Mouse (Mus musculus): ENCODE data around the gene Ambra1. TPM values are rescaled to one million over a fixed set of nuclear protein-coding genes. Genes with fewer than 3 reads are reported as not detected.

Gene Ambra1
- polyA plus RNA-seq, 1 experiment from 2014 or later, result 10.4 TPM

GRCm38 (mm10) chr2:91876000-91876805 lies 146.3 kb downstream of the Ambra1 start:
- 82% methylated on average over 9 of the region's 9 CpGs for WGBS
- H3K27me3 ChIP-seq (replicated peaks), result no peaks in the 10 kb centered on the region
- no peak overlapping the region for H3K4me3 ChIP-seq
- H3K9me3 ChIP-seq, result no peaks in the 10 kb centered on the region
- H3K27ac ChIP-seq (replicated peaks), result no peak overlapping the region
- peaks cover 5% of the 10 kb centered on the region; the same call in 1 of the 2 replicates for H3K36me3 ChIP-seq
- no peak overlapping the region for H3K4me2 ChIP-seq
- no peak overlapping the region for H3K9ac ChIP-seq
- no peak for ATAC-seq (ENCODE audit: extremely low read depth, insufficient number of reproducible peaks, low FRiP score, low TSS enrichment)
- peaks cover 7% of the 10 kb centered on the region; the same call in 1 of the 2 replicates for H3K4me1 ChIP-seq

GRCm38 (mm10) chr2:91876806-91877140 lies 146.8 kb downstream of the Ambra1 start:
- Histone ChIP-seq H3K4me1 (peaks cover 7% of the 10 kb centered on the region; the same call in 1 of the 2 replicates), H3K36me3 (peaks cover 5% of the 10 kb centered on the region; the same call in 1 of the 2 replicates), H3K27me3 (replicated peaks) (no peaks in the 10 kb centered on the region), H3K9ac (no peak overlapping the region), H3K4me3 (no peak overlapping the region), H3K4me2 (no peak overlapping the region), H3K27ac (replicated peaks) (no peak overlapping the region), H3K9me3 (no peaks in the 10 kb centered on the region)
- WGBS, result 87% methylated on average over 2 of the region's 2 CpGs
- no peak for ATAC-seq (ENCODE audit: extremely low read depth, insufficient number of reproducible peaks, low FRiP score, low TSS enrichment)

GRCm38 (mm10) chr2:91878387-91879180 lies 148.7 kb downstream of the Ambra1 start:
- H3K27ac ChIP-seq (replicated peaks), result no peak overlapping the region
- no peak overlapping the region for H3K4me2 ChIP-seq
- 55% methylated on average over 7 of the region's 7 CpGs for WGBS

DNA sequence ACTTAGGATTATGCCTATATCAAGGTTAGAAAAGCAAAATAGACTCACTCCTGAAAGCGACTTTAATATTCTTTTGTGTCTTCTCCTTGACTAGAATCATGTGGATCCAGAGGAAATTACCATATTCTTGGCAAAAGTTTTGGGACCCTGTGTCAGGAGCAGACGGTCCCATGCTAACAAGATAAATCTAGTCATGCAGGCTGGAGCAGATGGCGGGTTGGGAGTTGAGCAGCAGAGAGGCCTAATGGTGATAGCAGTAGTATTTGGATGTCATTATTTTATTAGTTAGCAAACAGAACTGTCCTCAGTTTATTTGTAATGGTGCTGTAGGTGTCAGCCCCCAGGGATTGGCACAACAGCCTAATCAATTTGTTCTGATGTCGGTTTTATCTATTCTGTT lies 154.0 kb downstream of the Ambra1 start:
- 66% methylated on average over 4 of the region's 4 CpGs for WGBS

More at GRCm38 (mm10) chr2:91878387-91879180, 148.7 kb downstream of the Ambra1 start:
- no peaks in the 10 kb centered on the region for H3K27me3 ChIP-seq (replicated peaks)
- H3K4me1 ChIP-seq, result peaks cover 7% of the 10 kb centered on the region; the same call in 1 of the 2 replicates
- H3K9me3 ChIP-seq, result no peaks in the 10 kb centered on the region
- peaks cover 5% of the 10 kb centered on the region; the same call in 1 of the 2 replicates for H3K36me3 ChIP-seq
- no peak for ATAC-seq (ENCODE audit: extremely low read depth, insufficient number of reproducible peaks, low FRiP score, low TSS enrichment)
- no peak overlapping the region for H3K9ac ChIP-seq
- H3K4me3 ChIP-seq, result no peak overlapping the region

DNA sequence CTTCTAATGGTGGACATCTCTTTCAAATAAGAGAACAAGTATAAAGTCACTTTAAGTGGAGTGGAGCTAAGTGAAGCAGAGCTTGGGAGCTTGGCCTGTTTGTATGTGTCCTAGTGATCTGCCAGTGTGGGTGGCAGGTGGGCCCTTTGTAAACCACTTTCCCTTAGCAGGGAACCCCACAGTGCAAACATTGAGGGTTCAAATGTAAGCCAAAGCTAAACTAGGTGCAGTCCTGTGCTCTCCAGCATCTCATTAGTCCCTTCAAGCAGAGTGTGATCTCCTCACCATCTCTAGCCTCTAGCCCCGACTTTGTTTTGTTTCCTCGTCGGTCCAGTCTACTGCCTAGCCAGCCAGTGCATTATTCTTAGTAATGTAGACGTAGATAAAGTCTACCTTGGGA lies 154.7 kb downstream of the Ambra1 start:
- 74% methylated on average over 4 of the region's 4 CpGs for WGBS
- no peaks in the 10 kb centered on the region for H3K27me3 ChIP-seq (replicated peaks)
- H3K4me2 ChIP-seq, result no peak overlapping the region
- H3K4me1 ChIP-seq, result no peaks in the 10 kb centered on the region
- H3K36me3 ChIP-seq, result peaks cover 30% of the 10 kb centered on the region
- H3K27ac ChIP-seq (replicated peaks), result no peak overlapping the region
- no peak for ATAC-seq (ENCODE audit: extremely low read depth, insufficient number of reproducible peaks, low FRiP score, low TSS enrichment)
- no peak overlapping the region for H3K9ac ChIP-seq
- H3K4me3 ChIP-seq, result no peak overlapping the region
- no peaks in the 10 kb centered on the region for H3K9me3 ChIP-seq

More for the DNA sequence above, 154.0 kb downstream of the Ambra1 start:
- no peak overlapping the region for H3K4me3 ChIP-seq
- H3K9ac ChIP-seq, result no peak overlapping the region
- H3K4me1 ChIP-seq, result peaks cover under 1% of the 10 kb centered on the region; the same call in 1 of the 2 replicates
- H3K27me3 ChIP-seq (replicated peaks), result no peaks in the 10 kb centered on the region
- no peaks in the 10 kb centered on the region for H3K9me3 ChIP-seq
- no peak for ATAC-seq (ENCODE audit: extremely low read depth, insufficient number of reproducible peaks, low FRiP score, low TSS enrichment)
- peaks cover 27% of the 10 kb centered on the region for H3K36me3 ChIP-seq
- no peak overlapping the region for H3K4me2 ChIP-seq
- H3K27ac ChIP-seq (replicated peaks), result no peak overlapping the region

DNA sequence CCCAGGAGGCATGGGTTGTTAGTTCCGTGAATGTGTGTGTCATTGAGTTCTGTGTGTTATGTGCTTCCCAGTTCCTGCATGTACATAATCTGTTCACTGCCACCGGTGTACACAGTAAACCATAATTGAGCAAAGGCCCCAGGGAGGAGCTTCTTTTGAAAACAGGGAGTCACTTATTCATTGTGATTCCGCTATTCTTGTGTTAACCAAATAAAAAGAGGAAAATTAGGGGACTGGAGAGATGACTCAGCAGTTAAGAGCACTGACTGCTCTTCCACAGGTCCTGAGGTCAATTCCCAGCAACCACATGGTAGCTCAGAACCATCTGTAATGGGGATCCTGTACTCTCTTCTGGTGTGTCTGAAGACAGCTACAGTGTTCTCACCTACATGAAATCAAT lies 164.8 kb downstream of the Ambra1 start:
- H3K9me3 ChIP-seq, result no peaks in the 10 kb centered on the region
- no peak overlapping the region for H3K9ac ChIP-seq
- H3K27me3 ChIP-seq (replicated peaks), result no peaks in the 10 kb centered on the region
- no peak overlapping the region for H3K4me3 ChIP-seq
- H3K4me1 ChIP-seq, result no peaks in the 10 kb centered on the region
- peaks cover 27% of the 10 kb centered on the region for H3K36me3 ChIP-seq
- 89% methylated on average over 3 of the region's 3 CpGs for WGBS
- no peak overlapping the region for H3K27ac ChIP-seq (replicated peaks)
- H3K4me2 ChIP-seq, result no peak overlapping the region
- ATAC-seq (ENCODE audit: extremely low read depth, insufficient number of reproducible peaks, low FRiP score, low TSS enrichment), result no peak

GRCm38 (mm10) chr2:91895401-91895800 lies 165.5 kb downstream of the Ambra1 start:
- no peak for ATAC-seq (ENCODE audit: extremely low read depth, insufficient number of reproducible peaks, low FRiP score, low TSS enrichment)
- 95% methylated on average over 3 of the region's 3 CpGs for WGBS
- no peak overlapping the region for H3K4me2 ChIP-seq

GRCm38 (mm10) chr2:91897968-91898367 lies 168.0 kb downstream of the Ambra1 start:
- Histone ChIP-seq H3K4me1 (no peaks in the 10 kb centered on the region), H3K9me3 (no peaks in the 10 kb centered on the region), H3K4me3 (no peak overlapping the region), H3K4me2 (no peak overlapping the region), H3K9ac (no peak overlapping the region), H3K36me3 (peaks cover 43% of the 10 kb centered on the region), H3K27me3 (replicated peaks) (no peaks in the 10 kb centered on the region), H3K27ac (replicated peaks) (no peak overlapping the region)
- ATAC-seq (ENCODE audit: extremely low read depth, insufficient number of reproducible peaks, low FRiP score, low TSS enrichment), result no peak

More at GRCm38 (mm10) chr2:91895401-91895800, 165.5 kb downstream of the Ambra1 start:
- Histone ChIP-seq H3K27me3 (replicated peaks) (no peaks in the 10 kb centered on the region), H3K4me3 (no peak overlapping the region), H3K4me1 (no peaks in the 10 kb centered on the region), H3K9ac (no peak overlapping the region), H3K27ac (replicated peaks) (no peak overlapping the region), H3K9me3 (no peaks in the 10 kb centered on the region), H3K36me3 (peaks cover 28% of the 10 kb centered on the region)

- no peak for ATAC-seq (ENCODE audit: extremely low read depth, insufficient number of reproducible peaks, low FRiP score, low TSS enrichment)
- Histone ChIP-seq H3K27ac (replicated peaks) (no peak overlapping the region), H3K36me3 (peaks cover 33% of the 10 kb centered on the region), H3K4me3 (no peak overlapping the region), H3K4me2 (no peak overlapping the region), H3K4me1 (no peaks in the 10 kb centered on the region), H3K9me3 (no peaks in the 10 kb centered on the region), H3K27me3 (replicated peaks) (no peaks in the 10 kb centered on the region), H3K9ac (no peak overlapping the region)
- 85% methylated on average over 3 of the region's 3 CpGs for WGBS
Observed at GRCm38 (mm10) chr2:91899141-91899540, 169.2 kb downstream of the Ambra1 start.

GRCm38 (mm10) chr2:91900431-91900830 lies 170.5 kb downstream of the Ambra1 start:
- ATAC-seq (ENCODE audit: extremely low read depth, insufficient number of reproducible peaks, low FRiP score, low TSS enrichment), result no peak
- no peaks in the 10 kb centered on the region for H3K27me3 ChIP-seq (replicated peaks)
- H3K27ac ChIP-seq (replicated peaks), result no peak overlapping the region
- no peak overlapping the region for H3K4me3 ChIP-seq
- H3K9me3 ChIP-seq, result no peaks in the 10 kb centered on the region
- H3K4me1 ChIP-seq, result 0 out of 2 replicates have a peak, but pooled peaks cover 4% of the 10 kb centered on the region
- H3K36me3 ChIP-seq, result peaks cover 26% of the 10 kb centered on the region
- 84% methylated on average over 8 of the region's 8 CpGs for WGBS
- no peak overlapping the region for H3K4me2 ChIP-seq
- no peak overlapping the region for H3K9ac ChIP-seq

GRCm38 (mm10) chr2:91902336-91902735 lies 172.4 kb downstream of the Ambra1 start:
- Histone ChIP-seq H3K27ac (replicated peaks) (no peak overlapping the region), H3K4me3 (no peak overlapping the region), H3K4me1 (0 out of 2 replicates have a peak, but pooled peaks cover 4% of the 10 kb centered on the region), H3K9me3 (no peaks in the 10 kb centered on the region), H3K9ac (no peak overlapping the region), H3K27me3 (replicated peaks) (no peaks in the 10 kb centered on the region), H3K4me2 (no peak overlapping the region), H3K36me3 (peaks cover 28% of the 10 kb centered on the region)
- no peak for ATAC-seq (ENCODE audit: extremely low read depth, insufficient number of reproducible peaks, low FRiP score, low TSS enrichment)
- WGBS, result 81% methylated on average over 5 of the region's 5 CpGs

Data from heart, embryonic 13.5 days (tissue).